Comparison of ENCODE assay signal across 9 mouse cellular contexts in the genomic region with DNA sequence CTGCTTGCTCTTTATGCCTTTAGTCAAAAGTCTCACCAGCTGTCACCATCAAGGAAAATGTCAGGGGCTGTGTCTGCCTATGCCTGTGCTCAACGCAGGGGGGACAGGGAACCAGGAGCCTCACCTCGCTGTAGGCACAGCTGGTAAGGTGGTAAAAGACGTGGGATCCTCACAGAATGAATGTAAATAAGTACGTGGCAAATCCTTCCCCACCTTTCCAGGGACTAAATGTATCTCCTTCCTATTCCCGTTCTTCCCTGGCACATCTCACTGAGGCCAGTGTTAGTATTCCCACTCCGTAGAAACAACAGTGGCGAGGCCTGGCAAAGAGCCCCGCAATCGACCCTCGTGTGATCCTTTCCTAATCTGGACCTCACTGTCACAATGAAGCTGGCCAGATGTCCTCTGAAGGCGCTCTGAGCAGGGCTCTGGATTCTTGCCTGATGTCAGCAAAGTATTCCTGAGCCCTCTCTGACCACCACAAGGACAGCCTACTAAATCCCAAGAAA.
DNase-seq lines count a peak whose midpoint lies in the region; ATAC-seq lines count a peak whose summit lies in the region.
"Had no signal": no experiment of that assay in that cellular context is flagged by ENCODE, and none has a peak within 500 bp of the region (broad histone marks: within the 10 kb centered on the region; RNA-seq: fewer than 3 reads in every experiment).

No protein-coding gene starts in this region.

- H3K27ac ChIP-seq in midbrain, embryonic 14.5 days (replicated peaks; ENCODE audit: low read depth, low read length): no peak overlapping the region
- no peak overlapping the region for H3K27ac ChIP-seq in midbrain, embryonic 13.5 days
- H3K27ac ChIP-seq: liver, embryonic 15.5 days had no signal

- peak; percentile 14 for DNase-seq in embryo, embryonic 10.5 days (ENCODE audit: low spot score)
- no peak for DNase-seq in embryo, embryonic 11 days
- DNase-seq in midbrain, embryonic 14.5 days: peak; percentile 35
- peak; percentile 63 for DNase-seq in kidney, postnatal 14 days
- peak; percentile 19 for DNase-seq in skeletal muscle tissue, adult 2 months (ENCODE audit: low read depth, low spot score)
- DNase-seq in thymus, postnatal 0 days (ENCODE audit: low spot score): no peak

- no peak overlapping the region for H3K4me3 ChIP-seq in midbrain, embryonic 14.5 days (replicated peaks; ENCODE audit: low read depth, low read length)
- H3K4me3 ChIP-seq in midbrain, embryonic 13.5 days (replicated peaks): no peak overlapping the region
- H3K4me3 ChIP-seq: liver, embryonic 15.5 days had no signal

- H3K4me1 ChIP-seq in midbrain, embryonic 14.5 days (ENCODE audit: control insufficient read depth, insufficient read depth, low read length): 0 out of 2 replicates have a peak, but pooled peaks cover 8% of the 10 kb centered on the region
- H3K4me1 ChIP-seq in midbrain, embryonic 13.5 days (replicated peaks): peaks cover 14% of the 10 kb centered on the region; the same call in 1 of the 2 replicates
- H3K4me1 ChIP-seq: liver, embryonic 15.5 days had no signal

- H3K4me2 ChIP-seq in midbrain, embryonic 14.5 days (ENCODE audit: low read length): no peak overlapping the region
- H3K4me2 ChIP-seq in midbrain, embryonic 13.5 days (replicated peaks): no peak overlapping the region
- H3K4me2 ChIP-seq: liver, embryonic 15.5 days had no signal

- 60% methylated on average over 11 of the region's 11 CpGs for WGBS in midbrain, embryonic 14.5 days
- 61% methylated on average over 11 of the region's 11 CpGs for WGBS in midbrain, embryonic 13.5 days

- H3K27me3 ChIP-seq in midbrain, embryonic 14.5 days (ENCODE audit: control insufficient read depth, insufficient read depth, low read length): no peaks in the 10 kb centered on the region
- no peaks in the 10 kb centered on the region for H3K27me3 ChIP-seq in midbrain, embryonic 13.5 days
- H3K27me3 ChIP-seq: liver, embryonic 15.5 days had no signal

- no peak for ATAC-seq in midbrain, embryonic 14.5 days (ENCODE audit: low FRiP score, low TSS enrichment)
- ATAC-seq in midbrain, embryonic 13.5 days: no peak
- no peak for ATAC-seq in granulocyte monocyte progenitor cell, adult 5-6 weeks (replicated peaks; ENCODE audit: poor library complexity, severe bottlenecking)

- H3K36me3 ChIP-seq in midbrain, embryonic 14.5 days (ENCODE audit: control insufficient read depth, insufficient read depth, low read length): no peaks in the 10 kb centered on the region
- H3K36me3 ChIP-seq in midbrain, embryonic 13.5 days: no peaks in the 10 kb centered on the region
- H3K36me3 ChIP-seq: liver, embryonic 15.5 days had no signal

- H3K9ac ChIP-seq in midbrain, embryonic 14.5 days (replicated peaks; ENCODE audit: low read length): no peak overlapping the region; the same call in 1 of the 2 replicates
- no peak overlapping the region for H3K9ac ChIP-seq in midbrain, embryonic 13.5 days (replicated peaks)
- H3K9ac ChIP-seq: liver, embryonic 15.5 days had no signal

- H3K9me3 ChIP-seq in midbrain, embryonic 14.5 days (ENCODE audit: control insufficient read depth, low read length): no peaks in the 10 kb centered on the region
- H3K9me3 ChIP-seq in midbrain, embryonic 13.5 days: no peaks in the 10 kb centered on the region
- H3K9me3 ChIP-seq: liver, embryonic 15.5 days had no signal

Comparison
In these comparisons a context has a peak if more than half of its experiments do, and no peak if none do; other contexts are left out.
1. DNase-seq: peak in embryo, embryonic 10.5 days (single experiment), midbrain, embryonic 14.5 days (single experiment), kidney, postnatal 14 days (single experiment) and skeletal muscle tissue, adult 2 months (single experiment); none in embryo, embryonic 11 days (single experiment) and thymus, postnatal 0 days (single experiment).